Mouse (Mus musculus): ENCODE results near the gene Zfp622. TPM values are rescaled to one million over a fixed set of nuclear protein-coding genes. Genes with fewer than 3 reads are reported as not detected.

Zfp622 gene
- polyA plus RNA-seq, 1 experiment from 2014 or later, result 34.8 TPM

- no peak overlapping the region for H3K27ac ChIP-seq (ENCODE audit: low read depth, low read length)
- H3K36me3 ChIP-seq (ENCODE audit: control insufficient read depth, insufficient read depth, low read length), result no peaks in the 10 kb centered on the region
- no peak overlapping the region for H3K4me2 ChIP-seq (replicated peaks; ENCODE audit: low read depth, low read length)
- H3K9ac ChIP-seq (ENCODE audit: low read depth, low read length), result no peak overlapping the region
- H3K4me3 ChIP-seq (ENCODE audit: low read depth, low read length), result no peak overlapping the region
- no peak for ATAC-seq (ENCODE audit: low FRiP score)
- H3K9me3 ChIP-seq (ENCODE audit: control insufficient read depth, low read length), result no peaks in the 10 kb centered on the region
- DNase-seq (ENCODE audit: low spot score), result no peak
- H3K27me3 ChIP-seq (ENCODE audit: control insufficient read depth, insufficient read depth, low read length), result no peaks in the 10 kb centered on the region
- no peaks in the 10 kb centered on the region for H3K4me1 ChIP-seq (replicated peaks; ENCODE audit: control insufficient read depth, insufficient read depth, low read length)
- WGBS, result 44% methylated on average over 1 of the region's 1 CpGs
These were observed 56.4 kb downstream of the Zfp622 start for GRCm38 (mm10) chr15:26040567-26040966.

- no peaks in the 10 kb centered on the region for H3K27me3 ChIP-seq (ENCODE audit: control insufficient read depth, insufficient read depth, low read length)
- H3K36me3 ChIP-seq (ENCODE audit: control insufficient read depth, insufficient read depth, low read length), result no peaks in the 10 kb centered on the region
- H3K9ac ChIP-seq (ENCODE audit: low read depth, low read length), result no peak overlapping the region
- 91% methylated on average over 2 of the region's 2 CpGs for WGBS
- no peak overlapping the region for H3K4me2 ChIP-seq (replicated peaks; ENCODE audit: low read depth, low read length)
- DNase-seq (ENCODE audit: low spot score) (no peak), ATAC-seq (ENCODE audit: low FRiP score) (no peak)
- H3K27ac ChIP-seq (ENCODE audit: low read depth, low read length), result no peak overlapping the region
- no peaks in the 10 kb centered on the region for H3K4me1 ChIP-seq (replicated peaks; ENCODE audit: control insufficient read depth, insufficient read depth, low read length)
- no peaks in the 10 kb centered on the region for H3K9me3 ChIP-seq (ENCODE audit: control insufficient read depth, low read length)
- no peak overlapping the region for H3K4me3 ChIP-seq (ENCODE audit: low read depth, low read length)
These were observed 57.2 kb downstream of the Zfp622 start for GRCm38 (mm10) chr15:26041196-26041947.

Other genes with a start within 250 kb of the Zfp622 start
- gene Retreg1, start 141.2 kb upstream of the Zfp622 start, polyA plus RNA-seq (2014; fragmentation: Nextera tagmentation; extraction: Ambion mirVana), result 3.5 and 4.6 TPM in 2 replicates